Mouse (Mus musculus): ENCODE results near the gene Pkdcc.
A peak's percentile ranks its signal among the peaks of the same experiment; 100 is the strongest.

Gene Pkdcc

DNA sequence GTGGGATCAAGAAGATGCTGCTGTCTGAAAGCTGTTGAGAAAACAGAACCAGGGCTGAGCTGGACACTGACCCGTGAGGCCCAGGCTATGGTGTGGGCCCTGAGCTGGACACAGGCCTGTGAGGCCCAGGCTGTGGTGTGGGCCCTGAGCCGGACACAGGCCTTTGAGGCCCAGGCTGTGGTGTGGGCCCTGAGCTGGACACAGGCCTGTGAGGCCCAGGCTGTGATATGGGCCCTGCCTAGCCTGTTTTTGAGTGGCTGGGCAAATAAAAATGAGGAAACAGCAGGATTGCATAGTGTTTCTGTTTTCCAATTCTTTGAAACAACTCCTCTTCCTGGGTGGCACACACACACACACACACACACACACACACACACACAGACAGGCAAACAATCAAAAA is 2.7 kb upstream of the Pkdcc start:
- DNase-seq (ENCODE audit: low read depth, low spot score) = no peak

DNA sequence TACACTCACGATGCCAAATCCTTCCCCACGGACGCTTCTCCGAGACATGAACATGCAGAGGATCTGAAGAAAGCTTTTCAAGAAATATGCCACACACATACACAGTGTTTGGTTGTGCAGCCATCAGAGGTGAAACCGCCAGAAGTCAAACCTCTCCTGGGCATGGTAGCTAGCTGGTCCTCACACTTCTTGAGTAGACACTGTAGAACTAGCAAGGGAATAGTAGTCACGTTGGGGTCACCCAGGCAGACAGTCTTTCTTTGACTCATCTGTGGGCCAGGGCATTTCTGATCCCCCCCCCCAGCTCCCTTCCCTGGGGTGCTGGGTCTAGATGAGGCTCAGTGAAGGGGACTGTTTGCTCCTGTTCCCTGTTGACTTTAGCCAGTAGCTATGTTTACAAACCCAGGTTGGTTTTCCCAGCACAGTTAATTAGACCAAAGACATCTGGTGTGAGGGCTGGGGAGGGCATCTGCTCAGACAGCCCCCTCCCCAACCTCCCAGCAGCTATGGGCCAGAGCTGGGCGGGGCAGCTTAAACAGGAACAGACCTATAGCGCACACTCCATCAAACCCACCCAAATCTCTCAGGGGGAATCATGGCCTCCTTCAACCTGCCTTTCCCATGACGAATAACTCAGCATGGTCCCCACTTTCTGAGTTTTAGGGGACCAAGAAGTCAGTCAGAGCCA is 1.7 kb upstream of the Pkdcc start:
- DNase-seq (ENCODE audit: low read depth, low spot score) = no peak

DNA sequence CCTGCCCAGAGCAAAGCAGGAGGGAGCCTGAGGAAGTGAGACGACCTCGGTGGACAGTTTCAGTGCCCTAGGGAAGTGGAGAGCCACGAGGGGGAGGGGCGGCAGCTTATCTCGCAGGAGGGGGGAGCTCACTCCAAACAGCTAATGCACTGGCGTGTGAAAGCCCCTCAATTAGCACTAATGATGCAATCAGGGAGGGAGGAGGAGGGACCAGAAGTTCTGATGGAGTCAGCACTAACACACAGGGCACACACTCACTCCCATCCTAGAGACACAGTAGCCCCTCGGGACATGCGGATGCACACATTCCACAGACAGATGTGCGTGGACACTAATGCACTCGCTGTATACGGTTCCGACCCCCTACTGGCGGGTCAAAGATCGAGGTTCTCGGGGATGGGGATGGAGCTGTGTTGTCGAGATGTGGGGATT is 915 bp upstream of the Pkdcc start:
- no peak for DNase-seq (ENCODE audit: low read depth, low spot score)

DNA sequence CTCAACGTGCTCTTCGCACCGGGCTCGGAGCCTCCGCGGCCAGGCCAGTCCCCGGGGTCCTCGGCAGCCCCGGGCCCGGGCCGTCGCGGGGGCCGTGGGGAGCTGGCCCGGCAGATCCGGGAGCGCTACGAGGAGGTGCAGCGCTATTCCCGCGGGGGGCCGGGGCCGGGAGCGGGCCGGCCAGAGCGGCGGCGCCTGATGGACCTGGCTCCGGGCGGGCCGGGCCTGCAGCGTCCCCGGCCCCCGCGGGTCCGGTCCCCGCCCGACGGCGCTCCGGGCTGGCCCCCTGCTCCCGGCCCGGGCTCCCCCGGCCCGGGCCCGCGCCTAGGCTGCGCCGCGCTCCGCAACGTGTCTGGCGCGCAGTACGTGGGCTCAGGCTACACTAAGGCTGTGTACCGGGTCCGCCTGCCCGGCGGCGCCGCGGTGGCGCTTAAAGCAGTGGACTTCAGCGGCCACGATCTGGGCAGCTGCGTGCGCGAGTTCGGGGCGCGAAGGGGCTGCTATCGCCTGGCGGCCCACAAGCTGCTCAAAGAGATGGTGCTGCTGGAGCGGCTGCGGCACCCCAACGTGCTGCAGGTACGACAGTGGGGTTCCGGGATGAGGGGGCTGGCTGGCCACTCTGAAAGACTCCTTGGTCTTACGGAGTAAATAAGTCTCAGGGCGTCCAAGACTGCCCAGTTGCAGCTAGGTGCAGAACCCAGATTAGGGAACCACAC is 595 bp downstream of the Pkdcc start:
- DNase-seq (ENCODE audit: low read depth, low spot score) = no peak

DNA sequence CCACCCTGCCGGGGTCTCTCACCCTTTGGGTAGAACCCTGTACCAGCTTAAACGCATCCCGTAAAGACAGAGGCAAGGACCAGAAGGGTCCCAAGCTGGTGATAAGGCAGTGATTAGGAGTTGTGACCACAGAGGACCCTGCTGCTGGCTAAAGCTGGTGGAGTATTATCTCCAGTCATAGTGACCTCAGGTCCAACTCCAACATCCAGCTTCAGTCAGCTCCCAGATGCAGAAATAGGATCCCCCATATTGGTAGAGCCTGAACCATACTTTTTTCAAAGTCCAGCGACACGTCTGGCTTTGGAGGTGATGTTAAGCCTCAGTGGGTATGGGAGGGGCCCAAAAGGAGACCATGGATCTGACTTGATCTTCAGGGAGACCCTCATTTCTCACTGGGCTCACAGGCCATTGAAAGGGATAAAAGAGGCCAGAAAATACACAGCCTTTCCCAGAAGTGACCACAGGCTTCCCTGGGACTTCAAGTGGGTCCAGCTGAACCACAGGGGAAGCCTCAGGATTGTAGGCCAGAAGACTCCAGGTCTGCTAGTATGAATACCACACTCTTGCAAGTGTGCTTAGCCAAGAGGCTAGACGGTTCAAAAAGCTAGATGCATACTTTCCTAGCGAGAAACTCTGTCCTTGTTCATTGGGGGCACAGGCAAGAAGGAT is 1.3 kb downstream of the Pkdcc start:
- DNase-seq (ENCODE audit: low read depth, low spot score) = no peak

DNA sequence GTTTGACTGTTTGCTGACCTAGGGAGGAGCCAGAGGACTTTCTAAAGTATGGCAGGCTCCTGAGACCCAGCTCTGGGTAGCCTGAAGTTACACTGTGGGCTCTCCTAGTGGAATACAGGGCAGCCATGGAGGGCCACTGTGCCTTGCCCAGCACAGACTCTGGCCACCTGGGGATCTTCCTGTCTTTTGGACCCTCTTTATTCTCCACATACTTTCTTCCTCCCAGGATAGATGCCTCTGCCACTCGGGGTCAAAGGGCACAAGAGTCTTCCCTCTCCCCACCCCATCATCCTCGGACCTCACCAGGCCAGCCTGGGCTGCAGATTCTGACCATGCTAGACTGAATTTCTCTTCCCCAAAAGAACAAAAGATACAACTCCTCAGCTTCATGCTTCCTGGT is 3.1 kb downstream of the Pkdcc start:
- no peak for DNase-seq (ENCODE audit: low read depth, low spot score)

DNA sequence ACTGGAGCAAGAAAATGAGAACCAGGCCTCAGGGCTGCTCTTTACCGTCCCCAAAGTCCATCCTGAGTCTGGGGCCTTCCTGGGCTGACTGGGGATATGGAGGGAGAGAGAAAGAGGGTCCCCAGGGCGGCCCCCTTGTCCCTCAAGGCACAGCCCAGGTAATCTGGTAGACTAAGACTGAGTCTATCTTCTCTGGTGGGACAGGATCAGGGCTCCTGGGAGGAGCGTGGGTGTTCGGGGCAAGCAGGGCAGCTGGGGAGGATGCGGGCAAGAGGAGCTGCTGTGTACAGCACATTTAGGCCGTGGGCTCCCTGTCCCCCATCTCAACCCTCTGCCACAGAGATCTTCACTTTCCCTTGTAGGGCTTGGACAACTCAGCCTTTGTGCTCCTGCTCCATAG is 3.6 kb downstream of the Pkdcc start:
- DNase-seq (ENCODE audit: low read depth, low spot score) = no peak

DNA sequence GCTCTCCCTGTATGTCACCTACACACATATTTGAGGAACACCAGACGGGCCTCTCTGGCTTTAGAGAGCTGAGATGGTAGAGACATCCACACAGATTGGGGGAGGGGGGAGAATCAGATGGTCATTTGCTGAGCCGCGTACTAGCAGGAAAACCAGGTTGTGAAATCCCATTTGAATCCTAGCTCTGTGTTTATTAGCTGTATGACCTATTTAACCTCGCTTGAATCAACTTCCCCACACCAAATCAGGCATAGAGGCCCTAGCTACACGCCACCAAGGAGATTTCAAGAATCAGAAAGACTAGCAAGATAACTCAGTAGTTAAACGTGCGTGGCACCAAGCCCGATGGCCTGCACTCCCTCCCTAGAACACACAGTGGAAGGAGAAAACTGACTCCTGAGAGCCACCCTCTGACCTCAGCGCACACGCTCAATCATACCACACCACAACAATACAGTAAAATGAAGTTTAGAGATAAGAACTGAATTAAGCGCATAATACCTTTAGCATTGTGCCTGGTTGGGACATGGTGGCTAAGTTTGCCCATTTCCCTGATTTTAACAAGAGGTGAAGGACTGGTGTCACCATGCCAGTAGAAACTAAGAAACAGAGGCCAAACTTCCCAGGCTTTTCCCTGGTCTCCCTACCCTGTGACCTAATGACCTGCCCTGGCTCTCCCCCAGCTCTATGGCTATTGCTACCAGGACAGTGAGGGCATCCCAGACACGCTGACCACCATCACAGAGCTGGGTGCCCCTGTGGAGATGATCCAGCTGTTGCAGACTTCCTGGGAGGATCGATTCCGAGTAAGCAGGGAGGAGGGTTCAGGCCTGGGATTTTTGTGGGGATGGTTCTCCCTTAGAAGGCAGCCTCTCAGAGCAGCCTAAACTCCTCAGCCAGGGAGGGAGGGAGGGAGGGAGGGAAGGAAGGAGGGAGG is 4.5 kb downstream of the Pkdcc start:
- no peak for DNase-seq (ENCODE audit: low read depth, low spot score)

DNA sequence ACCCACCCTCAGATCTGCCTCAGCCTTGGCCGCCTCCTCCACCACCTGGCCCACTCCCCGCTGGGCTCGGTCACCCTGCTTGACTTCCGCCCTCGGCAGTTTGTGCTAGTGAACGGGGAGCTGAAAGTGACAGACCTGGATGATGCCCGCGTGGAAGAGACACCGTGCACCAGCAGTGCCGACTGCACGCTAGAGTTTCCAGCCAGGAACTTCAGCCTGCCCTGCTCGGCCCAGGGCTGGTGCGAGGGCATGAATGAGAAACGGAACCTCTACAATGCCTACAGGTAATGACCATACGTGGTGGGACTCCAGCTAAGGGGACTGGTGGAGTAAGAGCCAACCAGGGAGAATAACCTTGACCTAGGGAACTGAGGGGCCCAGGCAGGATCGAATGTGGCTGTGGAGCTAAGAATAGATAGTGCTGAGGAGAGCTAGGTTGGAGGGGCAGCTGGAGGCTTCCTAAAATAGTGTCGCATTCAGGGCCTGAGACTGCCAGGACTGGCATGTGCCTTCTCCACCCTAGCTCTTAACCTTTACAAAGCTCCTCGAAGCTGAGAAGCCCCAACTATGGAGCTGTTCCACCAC is 6.0 kb downstream of the Pkdcc start:
- DNase-seq (ENCODE audit: low read depth, low spot score) = no peak

DNA sequence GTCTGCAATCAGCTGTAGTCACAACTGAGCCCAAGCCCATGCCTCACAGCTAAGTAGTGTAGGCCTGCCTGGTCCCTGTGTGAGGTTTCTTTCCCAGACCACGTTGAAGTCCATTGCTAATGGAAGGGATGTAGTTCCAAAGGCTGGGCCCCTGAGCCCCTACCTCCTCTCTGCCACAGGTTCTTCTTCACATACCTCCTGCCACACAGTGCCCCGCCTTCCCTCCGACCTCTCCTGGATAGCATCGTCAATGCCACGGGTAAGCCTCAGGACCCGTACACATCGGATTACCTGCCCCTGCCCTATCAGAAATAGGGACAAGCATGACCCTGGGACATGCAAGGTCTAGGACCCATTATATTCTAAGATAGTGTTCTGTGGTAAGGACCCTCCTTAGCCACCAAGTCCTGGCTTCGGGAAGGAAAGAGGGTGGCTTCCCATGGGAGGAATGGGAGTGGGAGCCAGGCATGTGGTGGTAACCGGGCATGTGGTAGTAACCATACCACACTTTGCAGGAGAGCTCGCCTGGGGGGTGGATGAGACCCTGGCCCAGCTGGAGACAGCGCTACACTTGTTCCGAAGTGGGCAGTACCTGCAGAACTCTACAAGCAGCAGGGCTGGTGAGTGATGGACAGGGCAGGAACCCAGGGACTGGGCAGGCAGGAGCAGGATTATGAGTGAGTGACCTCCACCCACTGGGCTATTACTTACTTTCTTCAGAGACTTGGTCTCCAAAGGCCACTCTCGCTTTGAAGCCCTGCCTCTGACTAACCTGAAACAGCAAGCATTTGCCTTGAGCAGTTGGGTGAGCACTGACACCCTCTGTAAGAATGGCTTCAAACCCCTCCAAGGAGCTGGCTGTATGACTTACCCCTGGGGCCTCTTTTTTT is 6.8 kb downstream of the Pkdcc start:
- no peak for DNase-seq (ENCODE audit: low read depth, low spot score)

DNA sequence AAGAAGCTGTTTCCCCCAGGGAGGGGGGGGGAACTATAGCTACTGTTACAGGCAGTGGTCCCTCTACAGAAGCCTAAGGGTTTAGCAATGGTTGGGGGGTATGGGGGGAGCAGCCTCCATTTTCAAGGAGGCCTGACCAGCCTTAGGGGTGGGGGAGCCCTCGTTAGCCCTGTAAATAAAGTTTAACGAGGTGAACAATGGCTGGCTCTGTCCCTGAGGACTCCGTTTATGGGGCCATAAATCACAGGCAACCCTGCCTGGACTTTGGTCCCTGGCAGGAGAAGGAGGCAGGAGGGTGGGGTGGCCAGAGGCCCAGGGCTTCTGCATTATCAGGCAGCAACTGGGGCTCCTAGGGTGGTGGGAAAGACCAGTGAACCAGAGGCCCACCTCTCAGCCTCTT is 7.6 kb downstream of the Pkdcc start:
- peak; percentile 86 for DNase-seq (ENCODE audit: low read depth, low spot score)

DNA sequence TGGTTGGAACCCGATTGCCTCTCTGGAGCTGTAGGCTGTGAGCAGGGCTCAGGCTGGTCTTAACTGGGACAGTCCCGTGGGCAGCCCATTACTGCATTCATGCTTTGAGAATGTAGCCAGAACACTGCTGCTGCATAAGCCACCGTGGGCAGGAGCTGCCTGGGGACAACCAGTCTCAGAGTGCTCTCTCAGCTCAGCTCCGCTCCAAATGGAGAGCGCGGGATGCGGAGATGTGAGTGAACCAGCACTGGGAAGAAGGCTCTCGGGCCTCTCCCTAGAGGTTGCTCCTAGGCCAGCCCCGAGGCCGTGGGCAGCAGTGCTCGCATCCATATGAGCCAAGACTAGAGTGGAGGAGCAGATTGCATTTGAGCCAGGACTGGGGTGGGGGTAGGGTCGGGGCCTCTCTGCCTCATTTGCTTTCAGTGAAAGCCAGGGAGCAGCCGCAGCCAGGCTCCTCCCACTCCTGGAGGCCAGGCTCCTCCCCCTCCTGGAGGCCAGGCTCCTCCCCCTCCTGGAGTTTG is 9.4 kb downstream of the Pkdcc start:
- DNase-seq (ENCODE audit: low read depth, low spot score) = no peak

DNA sequence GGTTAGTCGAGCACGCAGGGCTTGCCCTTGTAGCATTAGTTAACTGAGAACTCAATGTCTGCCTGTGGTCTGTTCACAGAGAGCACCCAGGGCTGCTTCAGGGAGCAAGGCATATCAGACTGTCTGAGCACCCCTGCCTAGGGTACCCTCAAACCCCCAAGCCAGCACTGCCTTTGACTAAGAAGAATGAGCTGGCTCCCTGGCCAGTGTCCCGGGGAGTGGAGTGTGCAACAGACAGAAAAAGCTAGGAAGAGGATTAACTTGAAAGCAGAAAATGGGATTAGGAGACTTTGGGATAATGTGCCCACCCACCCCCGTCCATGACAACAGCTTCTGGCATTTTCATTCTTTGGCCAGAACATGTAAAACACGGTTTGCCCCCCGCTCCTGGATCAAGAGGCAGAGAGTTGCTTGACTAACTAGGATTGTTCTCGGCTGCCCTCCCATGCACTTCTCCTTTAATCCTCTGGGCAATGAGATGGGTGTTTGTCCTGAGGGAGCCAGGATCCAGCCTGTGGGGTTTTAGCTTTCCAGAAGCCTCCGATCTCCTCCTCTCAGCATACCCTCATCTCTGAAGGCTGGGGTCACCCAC is 11.4 kb downstream of the Pkdcc start:
- no peak for DNase-seq (ENCODE audit: low read depth, low spot score)

DNA sequence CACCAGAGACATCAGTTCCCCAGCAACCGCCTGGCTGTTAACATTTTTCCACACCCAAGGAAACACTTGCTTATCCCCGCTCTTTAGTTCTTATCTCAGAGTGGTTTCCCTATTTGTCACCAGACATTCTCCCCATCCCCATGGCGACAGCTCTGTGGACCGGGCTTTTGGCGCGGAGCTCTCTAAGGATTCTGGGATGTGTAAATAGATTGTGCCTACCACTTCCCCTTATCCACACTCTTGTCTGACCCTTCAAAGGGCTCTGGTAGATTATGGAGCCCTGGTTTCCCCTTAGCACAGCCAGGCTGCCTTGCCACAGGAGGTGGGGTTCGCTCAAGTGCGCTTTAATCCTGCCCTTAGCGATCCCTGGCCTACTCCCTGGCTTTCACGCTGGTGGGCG is 16.3 kb downstream of the Pkdcc start:
- no peak for DNase-seq (ENCODE audit: low read depth, low spot score)

DNA sequence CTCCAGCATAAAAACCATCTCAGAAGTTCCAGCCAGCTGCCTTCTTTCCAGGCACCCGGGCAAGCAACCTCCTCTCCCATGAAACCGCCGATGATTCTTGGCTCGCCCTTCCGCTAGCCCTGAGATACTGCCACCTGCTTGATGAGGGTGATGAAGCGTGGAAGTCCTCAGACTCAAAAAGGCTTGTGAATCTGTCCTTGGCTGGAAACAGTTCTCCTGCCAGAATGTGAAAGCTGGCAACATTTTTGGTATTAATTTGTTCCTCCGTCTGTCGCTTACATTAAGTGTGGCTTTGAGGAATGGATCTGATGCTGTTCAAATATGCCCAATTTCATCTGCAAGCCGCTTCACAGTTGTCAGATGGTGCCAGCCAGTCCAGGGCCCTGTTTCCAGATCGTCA is 20.1 kb downstream of the Pkdcc start:
- no peak for DNase-seq (ENCODE audit: low read depth, low spot score)

DNA sequence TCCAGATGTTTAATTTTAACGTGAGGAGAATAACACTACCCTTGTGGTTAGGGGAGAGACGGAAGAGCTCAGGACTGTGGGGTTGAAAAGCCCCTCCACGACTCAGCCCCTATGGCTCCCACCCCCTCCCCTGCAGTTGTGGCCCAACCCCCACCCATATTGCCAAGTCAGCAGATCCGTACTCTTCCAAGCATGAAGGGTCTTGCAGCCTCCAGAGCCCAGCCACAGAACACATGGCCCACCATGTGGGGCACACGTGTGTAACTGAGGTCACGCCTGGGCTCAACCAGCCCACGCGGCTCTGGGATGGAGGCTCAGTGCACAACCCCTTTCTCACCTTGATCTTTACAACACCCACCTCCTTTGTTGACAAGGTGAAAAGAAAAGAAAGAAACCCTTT is 21.1 kb downstream of the Pkdcc start:
- DNase-seq (ENCODE audit: low read depth, low spot score) = no peak

DNA sequence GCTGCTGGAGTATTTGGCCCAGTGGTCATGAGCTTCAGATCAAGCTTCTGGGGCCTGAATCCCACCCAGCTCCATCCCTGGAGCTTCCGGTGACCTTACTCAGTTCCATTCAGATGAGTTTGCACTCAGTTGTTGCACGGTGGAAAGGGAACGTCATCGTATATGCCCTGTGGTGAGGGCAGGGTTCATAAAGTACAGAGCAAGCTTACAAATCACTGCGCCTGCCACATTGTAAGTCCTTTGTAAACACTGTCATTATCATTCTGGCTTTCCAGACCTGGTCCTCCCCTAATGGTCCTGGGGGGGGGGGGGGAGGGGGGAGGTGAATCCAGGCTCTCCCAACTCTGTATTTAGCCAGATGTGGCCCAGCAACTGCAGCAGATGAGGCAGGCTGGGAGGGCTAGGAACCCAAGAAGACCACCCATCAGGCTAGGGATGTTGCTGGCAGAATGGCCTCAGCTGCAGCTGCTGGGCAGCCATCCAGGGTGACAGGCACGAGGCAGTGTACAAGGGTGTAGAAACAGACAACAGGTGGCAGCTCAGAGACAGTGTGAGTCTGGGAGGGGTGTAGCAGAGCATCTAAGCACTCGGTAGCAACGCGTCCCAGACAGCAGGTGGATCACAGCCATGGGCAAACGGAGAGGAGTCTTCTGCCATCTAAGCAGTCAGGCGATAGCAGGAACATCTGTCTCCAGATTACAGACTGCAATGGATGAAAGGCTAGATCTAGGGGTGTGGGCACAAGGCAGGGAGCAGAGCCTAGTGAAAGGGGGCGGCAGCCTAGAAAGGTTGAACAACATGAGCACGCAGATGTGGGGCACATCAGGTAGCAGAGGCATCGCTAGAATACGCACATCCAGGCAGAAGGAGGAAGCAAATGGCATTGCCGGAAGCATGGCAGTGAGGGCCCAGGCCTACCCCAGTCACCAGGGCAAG is 23.3 kb downstream of the Pkdcc start:
- DNase-seq (ENCODE audit: low read depth, low spot score) = no peak

DNA sequence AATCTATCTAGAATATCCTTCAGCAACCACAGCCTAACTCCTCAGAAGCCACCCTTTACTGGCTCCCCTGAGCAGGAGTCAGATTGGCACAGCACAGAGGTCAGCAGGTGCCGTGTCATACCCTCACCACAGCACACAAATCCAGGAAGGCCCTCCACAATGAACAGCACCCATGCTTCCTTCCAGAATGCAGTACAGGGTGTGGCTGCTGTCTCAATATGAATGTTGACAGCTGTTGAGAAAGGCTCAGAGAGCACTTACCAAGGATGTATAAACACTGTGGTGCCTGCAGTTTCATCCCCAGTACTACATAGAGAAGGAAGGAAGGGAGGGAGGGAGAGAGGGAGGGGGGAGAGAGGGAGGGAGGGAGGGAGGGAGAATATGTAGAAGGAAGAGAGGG is 29.4 kb downstream of the Pkdcc start:
- DNase-seq (ENCODE audit: low read depth, low spot score) = no peak

DNA sequence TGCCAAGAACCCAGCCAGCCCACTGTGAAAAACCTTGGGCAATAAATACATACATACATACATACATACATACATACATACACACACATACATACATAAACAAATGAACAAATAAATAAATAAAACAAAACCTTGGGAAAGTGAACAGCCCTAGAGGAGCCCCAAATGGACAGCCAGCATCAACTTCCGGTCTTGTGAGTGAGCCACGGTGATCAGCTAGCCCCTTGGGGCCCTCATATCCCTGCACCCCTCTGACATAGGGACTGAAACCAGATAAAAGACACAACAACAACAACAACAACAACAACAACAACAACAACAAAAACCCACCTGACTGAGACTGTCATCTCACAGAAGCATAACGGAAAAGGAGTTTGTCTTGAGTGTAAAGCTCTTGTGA is 30.4 kb downstream of the Pkdcc start:
- no peak for DNase-seq (ENCODE audit: low read depth, low spot score)

Measured in forelimb bud, embryonic 11.5 days (tissue).